Mouse (Mus musculus): ENCODE results near the gene Frem2.
A peak's percentile ranks its signal among the peaks of the same experiment; 100 is the strongest.

DNA sequence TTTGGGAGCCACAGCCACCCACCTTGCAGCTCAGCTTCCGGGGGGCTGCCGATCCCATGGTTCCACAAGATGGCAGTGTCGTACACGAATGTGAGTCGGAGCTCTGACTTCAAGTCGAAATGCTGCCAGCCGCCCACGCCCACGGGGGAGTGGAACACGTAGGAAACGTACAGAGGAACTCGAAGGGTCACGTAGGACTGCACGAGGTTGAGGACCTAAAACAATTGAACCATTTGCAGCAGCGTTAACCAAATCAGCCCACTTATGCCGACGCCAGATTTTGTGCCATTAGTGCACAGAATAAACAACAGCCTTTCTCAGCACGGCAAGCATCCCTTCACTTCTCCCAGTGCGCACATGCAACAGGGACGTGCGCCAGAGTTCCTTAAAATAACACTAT is 131.4 kb downstream of the Frem2 start:
- TF ChIP-seq CTCF (IDR thresholded peaks at IDR 0.05; ENCODE audit: low read depth) (peak; percentile 66), EP300 (IDR thresholded peaks at IDR 0.05; ENCODE audit: low read depth) (no peak)

Data from liver, postnatal 0 days (tissue).